Mouse (Mus musculus) myocyte (in vitro differentiated cells): Measurements from ENCODE around the gene Clps.

Experiments used
- CEBPB ChIP-seq: IDR thresholded peaks from 2 replicates; pipeline ENCODE4 v1.6.1; 2011; ENCODE audit warnings: mild to moderate bottlenecking, moderate library complexity; ENCODE audit not compliant: poor library complexity, insufficient read depth, severe bottlenecking
- POLR2A ChIP-seq: IDR thresholded peaks from one replicate; pipeline ENCODE4 v1.6.1; 2011; ENCODE audit warnings: low read depth, mild to moderate bottlenecking, control low read depth, moderate library complexity; ENCODE audit not compliant: insufficient read length
- POLR2AphosphoS2 ChIP-seq: IDR thresholded peaks from one replicate; pipeline ENCODE4 v1.6.1; 2011; ENCODE audit warnings: low read depth, control low read depth; ENCODE audit not compliant: insufficient read length

DNA sequence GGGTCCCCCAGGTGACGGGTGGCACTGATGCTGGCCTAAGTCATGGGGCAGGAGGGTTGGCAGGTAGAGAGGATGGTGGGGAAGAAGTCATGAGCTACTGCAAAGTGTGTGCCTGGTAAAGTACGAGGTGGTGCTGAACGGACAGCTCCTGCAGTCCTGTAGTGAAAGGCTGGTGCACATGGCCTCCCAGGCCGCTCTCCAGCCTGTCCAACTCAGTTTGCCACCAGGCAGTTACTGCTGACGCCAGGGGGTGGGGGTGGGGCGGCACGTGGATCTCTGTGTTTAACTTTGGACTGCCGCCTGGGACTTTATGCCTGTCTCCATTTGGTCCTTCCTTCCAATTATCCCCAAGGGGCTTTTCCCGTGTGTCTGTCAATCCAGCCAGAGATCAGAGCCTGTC, 19.8 kb upstream of the Clps start:
- TF ChIP-seq POLR2A: no peak
- no peak for TF ChIP-seq CEBPB
- no peak for TF ChIP-seq POLR2AphosphoS2
